Mouse (Mus musculus) liver, adult 2 months (tissue): ENCODE measurements around the gene Fam71a.

ENCODE experiments used
- CTCF ChIP-seq: fragments of 200-500 bp; IDR thresholded peaks from 2 replicates; pipeline ENCODE4 v1.5.1; 2011; ENCODE audit warnings: low read depth, low read length, control low read depth
- POLR2A ChIP-seq: fragments of 200-500 bp; IDR thresholded peaks from 2 replicates; pipeline ENCODE4 v1.6.1; 2011; ENCODE audit warnings: low read length, control low read depth; ENCODE audit not compliant: insufficient read depth; ENCODE audit errors: extremely low read depth

DNA sequence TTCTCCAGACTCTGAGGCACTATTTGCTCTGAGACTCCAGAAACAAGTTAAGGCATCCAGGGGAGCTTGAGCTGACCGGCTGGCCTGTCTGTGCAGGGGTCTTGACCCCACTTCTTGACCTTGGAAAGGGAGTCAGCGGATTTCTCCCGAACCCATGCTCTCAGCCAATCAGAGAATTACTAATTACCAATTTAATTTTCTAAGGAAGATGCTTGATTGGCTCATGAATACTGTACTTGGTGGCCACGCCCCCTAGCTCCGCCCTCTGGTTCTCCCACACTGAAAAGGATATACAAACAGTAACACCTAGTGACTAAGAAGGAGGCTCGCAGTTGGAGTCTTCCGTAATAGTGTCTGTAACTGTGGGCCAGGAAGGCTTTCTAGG is 21.8 kb upstream of the Fam71a start:
- TF ChIP-seq CTCF (no peak), POLR2A (no peak)
